Mouse (Mus musculus) cerebellum, adult 9-11 months (tissue): Measurements from ENCODE around the gene Lrr1.
A peak's percentile ranks its signal among the peaks of the same experiment; 100 is the strongest.
"Not testable (repeated sequence)": the region's sequence is repeated elsewhere in the genome, so short reads cannot be mapped to it uniquely, and the experiment has no call there.

Source experiments
- DNase-seq: peaks from one replicate; pipeline ENCODE4 v3.0.0; 2022

Lrr1 gene

DNA sequence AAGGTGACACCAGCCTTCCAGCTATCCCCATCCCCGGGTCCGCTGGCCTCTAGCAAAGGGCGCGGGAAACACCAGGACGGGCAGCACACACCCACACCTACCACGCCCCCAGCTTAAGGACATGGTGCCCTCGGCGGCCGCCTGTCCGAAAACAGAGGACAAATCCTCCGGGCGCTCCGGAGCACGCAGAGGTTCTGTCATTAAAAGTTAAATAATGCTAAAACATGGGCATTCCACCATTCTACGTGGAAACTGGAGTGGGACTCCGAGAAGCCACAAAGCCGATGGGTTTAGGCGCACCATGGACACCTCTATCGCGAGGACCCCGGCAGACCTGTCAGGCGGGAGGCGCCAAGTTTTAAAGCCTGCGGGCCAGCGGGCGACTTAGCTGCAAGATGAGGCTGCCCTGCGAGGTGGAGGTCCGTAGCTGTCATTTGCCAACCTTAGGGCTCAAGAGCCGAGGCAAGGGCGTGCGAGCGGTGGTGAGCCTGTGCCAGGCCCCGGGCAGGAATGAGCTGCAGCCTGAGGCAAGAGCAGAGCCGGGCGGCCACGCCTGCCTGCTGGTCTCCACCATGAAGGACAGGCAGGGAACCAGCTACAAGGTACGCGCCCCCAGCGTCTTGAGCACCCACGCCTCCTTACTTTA is at the start of gene Lrr1:
Gene Lrr1 (plus strand): TSS at position 354 of the 646 bp plus-strand sequence.
- peak; percentile 86 for DNase-seq

DNA sequence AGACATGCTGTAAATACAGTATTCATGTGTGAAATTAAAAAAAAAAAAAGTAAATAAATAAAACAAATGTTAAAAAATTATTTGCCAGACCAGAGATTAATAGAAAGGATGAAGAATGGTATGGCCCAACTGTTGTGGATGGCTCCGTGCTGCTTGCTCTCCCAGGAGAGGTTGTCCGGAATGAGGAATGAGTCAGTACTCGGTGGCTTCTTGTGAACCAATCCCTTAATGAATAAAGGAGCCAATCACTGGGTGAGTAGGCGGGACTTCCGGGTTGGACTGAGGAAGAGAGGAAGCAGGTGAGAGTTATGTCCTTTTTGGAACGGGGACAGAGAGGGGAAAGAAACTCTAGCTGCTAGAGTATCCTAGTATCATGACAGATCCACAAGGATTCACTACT is 48.7 kb upstream of the Lrr1 start:
- no peak for DNase-seq

DNA sequence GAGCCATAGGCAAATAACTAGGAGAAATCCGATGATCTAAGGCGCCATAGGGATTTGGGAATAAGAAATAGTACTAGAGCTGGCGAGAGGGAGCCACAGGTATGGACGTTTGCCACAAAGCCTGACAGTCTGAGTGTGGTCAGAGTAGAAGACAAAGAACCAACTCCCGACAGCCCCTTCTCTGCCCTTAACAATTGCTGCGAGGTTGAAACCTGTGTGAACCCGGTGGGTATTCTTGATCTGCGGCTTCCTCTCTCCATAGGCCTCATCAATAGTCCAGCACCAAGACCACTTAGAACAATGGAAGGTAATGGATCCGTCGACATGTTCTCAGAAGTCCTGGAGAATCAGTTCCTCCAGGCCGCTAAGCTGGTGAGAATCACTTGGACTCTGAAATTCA is 45.8 kb upstream of the Lrr1 start:
- no peak for DNase-seq

DNA sequence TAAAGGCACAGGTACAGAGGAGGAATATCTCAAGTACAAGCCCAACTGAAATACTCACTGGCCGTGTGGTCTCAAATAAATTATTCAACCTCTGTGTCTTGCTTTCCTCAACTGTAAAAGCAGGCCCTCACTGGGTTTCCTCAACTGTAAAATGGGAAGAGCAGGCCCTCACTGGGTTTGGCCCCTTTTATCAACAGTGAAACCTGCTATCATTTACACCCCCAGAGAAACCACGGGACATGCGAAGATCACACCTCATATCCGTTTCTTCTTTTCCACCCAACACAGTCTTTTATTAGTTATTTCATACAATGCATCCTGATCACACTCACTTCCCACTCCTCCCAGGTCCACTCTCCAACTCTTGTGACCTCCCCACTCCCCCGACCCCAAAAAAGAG is 43.5 kb upstream of the Lrr1 start:
- DNase-seq = no peak

DNA sequence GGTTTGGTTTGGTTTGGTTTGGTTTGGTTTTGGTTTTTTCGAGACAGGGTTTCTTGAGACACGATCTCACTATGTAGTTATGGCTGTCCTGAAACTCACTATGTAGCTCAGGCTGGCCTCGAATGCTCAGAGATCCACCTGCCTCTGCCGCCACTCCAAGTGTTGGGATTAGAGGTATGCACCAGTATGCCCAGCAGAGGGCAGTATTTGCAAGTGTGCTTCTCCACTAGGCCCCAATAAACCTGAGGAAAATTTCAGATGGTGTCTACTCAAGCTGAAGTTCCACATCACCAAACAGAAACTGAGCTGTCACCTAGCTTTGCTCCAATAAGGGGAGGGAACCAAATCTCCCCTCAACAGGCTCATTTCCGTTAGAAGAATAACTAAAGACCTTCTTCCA is 41.4 kb upstream of the Lrr1 start:
- no peak for DNase-seq

DNA sequence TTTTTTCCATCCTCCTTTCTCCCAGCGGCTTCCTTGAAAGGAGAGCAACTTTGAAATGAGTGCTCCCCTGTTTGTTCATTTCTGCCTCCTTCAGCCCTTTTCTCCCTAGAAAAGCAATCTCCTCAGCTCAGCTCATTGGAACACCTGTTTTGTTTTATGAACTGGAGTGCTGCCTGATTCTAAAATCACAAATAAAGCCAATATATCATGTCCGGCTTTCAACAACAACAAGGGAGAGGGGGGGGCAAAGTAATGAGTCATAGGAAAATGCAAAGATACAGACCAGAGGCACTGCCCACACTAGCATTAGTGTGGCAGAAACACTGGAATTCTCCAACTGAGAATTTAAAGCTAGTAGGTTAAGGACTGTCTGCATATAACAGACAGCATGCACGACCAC is 41.0 kb upstream of the Lrr1 start:
- no peak for DNase-seq

DNA sequence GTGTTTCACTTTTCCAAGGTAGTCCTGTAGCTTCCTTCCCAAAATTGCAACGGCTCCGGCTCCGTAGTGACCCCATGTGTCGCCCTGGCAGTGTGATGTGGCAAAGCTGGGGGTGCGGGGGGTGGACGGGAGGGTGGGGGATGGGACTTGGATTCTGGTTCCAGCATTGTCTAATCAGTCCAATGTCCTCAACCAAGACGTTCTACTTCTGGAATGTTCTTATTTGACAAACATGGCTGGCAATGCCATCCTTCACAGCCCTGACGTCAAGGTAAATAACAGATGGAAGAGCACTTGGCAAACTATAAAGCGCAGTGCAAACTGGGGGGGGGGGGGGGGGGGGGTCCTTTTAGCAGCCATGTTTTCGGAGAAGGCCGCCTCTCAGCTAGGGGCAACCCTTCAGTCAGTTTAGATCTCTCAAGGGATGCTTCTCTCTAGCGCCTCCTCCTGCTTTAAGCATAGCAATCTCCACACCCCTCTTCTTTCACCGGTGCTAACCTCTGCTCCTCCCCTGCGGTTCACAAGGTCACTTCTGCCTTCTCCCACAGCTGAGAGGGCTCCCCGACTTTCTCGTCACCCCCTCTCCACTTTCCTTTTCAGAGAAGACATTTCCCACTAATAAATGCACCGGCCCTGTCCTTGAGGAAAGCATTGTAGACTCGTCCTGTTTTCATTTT is 38.8 kb upstream of the Lrr1 start:
- DNase-seq = no peak

DNA sequence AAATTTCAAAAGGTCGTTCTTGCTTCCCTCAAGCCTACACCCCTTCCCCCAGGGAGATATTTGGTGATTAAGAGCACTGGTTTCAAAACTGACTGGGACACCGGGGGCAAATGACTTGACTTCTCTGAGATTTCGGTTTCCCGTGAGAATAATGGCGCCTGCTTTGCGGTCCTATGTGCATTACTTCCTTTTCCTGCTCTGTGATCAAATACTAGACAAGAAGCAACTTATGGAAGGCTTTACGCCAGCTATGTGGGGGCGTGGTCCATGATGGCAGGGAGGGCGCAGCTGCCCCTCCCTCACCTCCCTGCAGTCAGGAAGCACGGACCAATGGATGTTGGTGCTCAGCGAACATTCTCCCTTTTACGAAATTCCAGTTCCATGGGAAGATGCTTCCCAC is 38.1 kb upstream of the Lrr1 start:
- no peak for DNase-seq

DNA sequence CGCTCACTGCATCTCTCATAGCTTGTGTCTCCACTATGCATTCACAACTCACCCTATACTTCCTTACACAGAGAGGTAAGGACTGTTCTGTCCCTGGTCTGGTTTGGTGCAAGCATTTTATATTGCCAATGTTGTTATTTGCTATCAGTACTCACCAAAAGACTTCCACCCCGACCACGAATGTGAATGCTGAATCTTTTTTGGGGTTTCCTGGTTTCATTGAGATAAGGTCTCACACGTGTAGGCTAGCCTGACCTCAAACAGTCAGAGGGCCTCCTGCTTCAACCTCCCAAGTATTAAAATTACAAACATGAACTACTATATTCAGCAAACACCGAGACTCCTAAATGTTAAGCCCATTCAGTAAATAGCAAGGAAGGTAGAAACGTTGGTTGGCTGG is 37.3 kb upstream of the Lrr1 start:
- DNase-seq = no peak

DNA sequence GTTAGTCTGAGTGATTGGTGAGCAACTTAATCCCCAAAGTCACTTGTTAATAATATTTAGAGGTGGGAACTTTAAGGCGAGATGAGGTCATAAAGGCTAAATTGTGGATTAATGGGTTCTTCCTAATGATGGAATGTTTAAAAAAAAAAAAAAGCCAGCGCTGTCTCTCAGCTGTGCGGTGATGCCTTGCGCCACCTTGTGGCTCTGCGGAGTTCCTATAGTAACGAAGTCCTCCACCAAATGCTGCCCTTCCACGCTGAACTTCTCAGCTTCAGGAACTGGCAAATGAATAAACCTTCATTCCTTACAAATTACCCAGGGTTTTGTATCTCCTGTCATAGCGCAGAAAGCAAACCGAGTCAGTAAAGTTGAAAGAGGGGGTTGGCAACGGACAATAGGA is 36.6 kb upstream of the Lrr1 start:
- DNase-seq = no peak

DNA sequence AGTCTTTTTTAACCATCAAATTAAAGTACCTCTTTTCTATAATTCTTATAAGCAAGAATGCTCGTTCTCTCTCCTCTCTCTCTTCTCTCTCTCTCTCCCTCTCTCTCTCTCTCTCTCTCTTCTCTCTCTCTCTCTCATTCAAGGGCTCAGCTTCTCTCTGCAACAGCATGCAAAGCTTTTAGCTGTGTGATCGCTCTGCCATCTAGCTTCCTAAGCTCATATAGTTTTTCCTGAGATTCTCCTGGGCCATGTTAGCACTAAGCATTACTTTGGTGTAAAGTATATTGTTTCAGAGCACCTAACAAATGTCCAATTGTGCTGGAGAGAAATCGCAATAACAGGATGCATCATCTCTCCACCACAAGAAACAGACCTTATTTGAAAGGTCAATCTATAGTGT is 29.4 kb upstream of the Lrr1 start:
- no peak for DNase-seq

DNA sequence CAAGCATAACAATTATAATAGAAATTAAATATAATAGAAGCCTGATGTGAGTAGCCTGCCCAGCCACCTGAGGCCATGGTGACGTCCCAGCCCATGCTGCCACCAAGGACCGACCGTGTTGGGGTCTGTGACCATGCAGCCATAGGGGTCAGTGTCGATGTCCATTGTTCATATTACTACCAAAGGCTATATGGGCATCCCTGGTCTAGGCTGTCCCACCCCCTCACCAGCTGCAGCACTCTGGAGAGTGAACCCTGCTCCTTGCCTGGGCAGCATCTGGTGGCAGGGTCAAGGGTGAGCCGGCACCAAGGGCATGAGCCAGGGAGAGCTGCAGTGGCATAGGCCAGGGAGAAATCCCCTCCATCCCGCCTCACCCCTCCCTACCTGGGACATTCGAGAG is 28.8 kb upstream of the Lrr1 start:
- no peak for DNase-seq

DNA sequence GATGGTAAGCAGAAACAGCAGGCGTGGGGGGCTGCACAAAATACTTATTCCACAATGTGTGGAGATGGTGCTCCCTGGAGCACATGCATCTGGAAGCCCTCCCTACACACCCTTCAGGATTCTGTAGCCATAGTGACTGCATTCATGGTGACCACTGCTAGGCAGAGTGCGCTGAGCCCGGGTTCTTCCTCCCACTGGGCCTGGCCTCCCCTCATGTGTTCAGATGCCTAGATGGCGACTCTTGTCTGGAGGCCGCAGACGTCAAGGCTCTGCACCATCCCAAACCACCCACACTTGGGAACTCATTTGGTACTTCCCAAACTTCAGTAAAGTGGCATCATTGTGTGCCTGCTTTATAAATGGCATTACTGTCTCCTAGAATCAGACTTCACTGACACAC is 25.2 kb upstream of the Lrr1 start:
- no peak for DNase-seq

DNA sequence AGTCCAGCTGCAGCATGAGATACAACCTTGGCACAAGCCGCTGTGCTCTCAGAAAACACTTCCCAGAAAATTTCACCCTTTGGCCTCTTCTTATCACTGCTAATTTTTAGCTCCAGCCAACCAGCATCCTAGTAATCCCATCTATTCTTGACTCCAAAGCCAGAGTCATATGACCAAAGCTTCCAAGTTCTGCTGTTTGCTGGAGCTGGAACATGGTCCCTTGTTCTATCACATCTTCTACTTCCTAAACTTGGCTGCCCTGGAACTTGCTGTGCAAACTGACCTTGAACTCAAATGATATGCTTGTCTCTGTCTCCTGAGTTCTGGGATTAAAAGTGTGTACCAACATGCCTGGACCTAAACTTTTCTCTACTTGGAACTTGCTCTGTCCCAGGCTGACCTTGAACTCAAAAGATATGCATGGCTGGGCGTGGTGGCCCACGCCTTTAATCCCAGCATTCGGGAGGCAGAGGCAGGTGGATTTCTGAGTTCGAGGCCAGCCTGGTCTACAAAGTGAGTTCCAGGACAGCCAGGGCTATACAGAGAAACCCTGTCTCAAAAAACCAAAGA is 21.4 kb upstream of the Lrr1 start:
- DNase-seq = no peak

DNA sequence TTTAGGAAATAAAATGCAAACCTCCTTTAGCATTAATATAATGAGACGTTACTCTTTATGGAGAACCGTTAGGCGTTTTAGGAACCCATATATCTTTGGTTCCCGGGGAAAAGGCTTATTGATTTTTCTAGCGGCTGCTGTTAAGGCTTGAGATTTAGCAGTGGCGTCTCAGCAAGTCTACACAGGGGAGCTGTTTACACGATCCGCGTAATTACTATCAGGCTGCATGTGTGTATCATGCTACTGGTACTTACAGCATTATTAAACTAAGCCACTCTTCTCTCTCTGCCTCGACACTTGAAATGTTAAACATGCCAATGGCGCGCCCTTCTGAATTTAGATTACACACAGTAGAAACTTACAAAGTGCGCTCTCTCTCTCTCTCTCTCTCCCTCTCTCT is 18.6 kb upstream of the Lrr1 start:
- DNase-seq = no peak

DNA sequence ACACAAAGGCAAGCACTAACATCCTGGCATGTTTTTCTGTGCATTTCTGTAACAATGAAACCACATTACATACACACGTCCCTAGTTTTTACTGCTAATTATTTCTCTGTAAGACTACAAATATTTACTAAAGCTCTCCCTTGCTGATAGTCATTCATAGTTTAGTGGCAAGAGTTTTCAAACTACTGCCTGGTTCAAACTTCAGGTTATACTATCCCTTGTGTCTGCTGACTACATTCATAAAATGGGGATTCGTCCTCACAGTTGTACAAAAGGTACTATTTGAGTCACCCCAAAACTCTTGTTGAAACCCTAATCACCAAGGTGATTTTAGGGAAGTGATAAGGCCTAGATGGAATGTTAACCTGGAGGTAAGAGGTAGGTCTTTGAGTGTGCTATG is 12.7 kb upstream of the Lrr1 start:
- no peak for DNase-seq

DNA sequence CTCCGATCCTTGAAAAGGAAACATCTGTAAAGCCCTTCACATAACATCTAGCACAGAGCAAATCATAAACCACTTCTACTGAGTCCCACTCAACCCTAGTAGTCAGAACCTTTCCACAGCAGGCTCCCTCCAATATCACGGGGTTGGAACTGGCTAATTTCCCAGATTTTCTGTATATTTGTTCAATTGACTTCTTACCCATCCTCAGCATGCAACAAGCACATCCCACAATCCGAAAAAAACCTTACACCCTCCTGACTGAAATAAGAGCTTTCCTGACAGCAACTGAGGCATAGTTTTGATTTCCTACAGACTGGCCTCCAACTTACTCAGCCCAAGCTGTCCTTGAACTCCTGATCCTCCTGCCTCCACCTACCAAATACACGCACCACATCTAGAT is 12.2 kb upstream of the Lrr1 start:
- no peak for DNase-seq

DNA sequence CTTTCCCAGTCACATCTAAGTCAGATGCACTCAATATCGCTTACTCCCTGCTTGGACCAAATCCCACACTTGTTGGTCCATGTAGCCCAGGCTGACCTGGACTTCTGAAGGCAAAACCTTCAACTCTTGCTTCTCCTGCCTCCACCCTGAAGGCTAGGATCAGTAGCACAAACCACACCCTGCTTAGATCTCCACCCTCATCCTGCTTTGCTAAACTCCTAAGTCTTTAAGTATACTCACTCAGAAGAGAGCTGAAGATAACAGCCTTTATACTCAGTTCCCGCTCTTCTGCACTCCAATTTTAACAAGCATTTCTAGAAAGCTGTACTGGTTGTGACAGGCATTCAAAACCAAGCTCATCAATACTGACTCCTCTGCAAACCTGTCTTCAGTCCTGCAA is 11.5 kb upstream of the Lrr1 start:
- no peak for DNase-seq

DNA sequence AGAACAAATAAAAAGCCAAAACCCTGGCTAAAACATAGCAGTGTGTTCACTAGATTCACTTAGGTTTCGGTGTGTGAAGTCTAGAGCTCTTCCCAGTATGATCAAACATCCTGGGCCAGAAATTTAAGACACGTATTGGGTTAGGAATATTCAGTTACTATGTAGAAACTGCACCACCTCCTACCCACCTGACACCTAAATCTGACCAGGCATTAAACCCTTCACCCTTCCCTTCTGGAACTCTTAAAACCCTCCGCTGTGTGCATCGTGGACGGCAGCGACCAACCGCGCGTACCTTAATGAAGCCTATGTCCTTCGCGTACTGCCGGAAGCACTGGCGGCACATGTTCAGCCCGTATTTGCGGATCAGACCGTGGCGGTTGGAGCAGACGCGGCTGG is 10.2 kb upstream of the Lrr1 start:
- no peak for DNase-seq

DNA sequence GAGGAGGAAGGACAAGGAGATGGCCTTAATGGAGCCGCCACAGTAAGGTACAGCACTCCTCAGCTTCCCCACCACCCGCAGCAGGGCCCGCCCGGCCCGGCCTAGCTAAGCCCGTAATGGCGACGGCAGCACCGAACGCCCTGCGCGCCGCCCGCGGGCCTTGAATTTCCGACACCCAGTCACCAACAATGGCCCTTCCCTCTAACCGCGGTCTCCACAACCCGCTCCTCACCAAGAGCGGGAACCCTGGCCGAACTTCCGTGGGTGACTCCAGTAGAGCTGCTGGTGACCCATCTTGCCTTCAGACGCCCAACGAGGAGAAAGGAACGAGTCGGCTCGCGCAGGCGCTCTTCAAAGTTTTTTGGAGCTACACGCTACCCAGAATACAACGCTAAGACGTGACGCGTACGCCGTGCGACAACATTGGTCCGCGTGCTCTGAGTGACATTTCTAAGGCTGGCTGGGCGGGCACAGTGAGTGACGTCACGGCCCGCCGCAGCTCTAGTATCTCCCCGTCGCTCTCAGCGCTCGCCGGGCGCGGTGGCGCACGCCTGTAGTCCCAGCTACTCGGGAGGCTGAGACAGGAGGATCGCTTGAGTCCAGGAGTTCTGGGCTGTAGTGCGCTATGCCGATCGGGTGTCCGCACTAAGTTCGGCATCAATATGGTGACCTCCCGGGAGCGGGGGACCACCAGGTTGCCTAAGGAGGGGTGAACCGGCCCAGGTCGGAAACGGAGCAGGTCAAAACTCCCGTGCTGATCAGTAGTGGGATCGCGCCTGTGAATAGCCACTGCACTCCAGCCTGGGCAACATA is 9.6 kb upstream of the Lrr1 start, which contains the start of gene Rps29:
Gene Rps29 (minus strand): TSS at position 422 of the 813 bp plus-strand sequence.
- peak; percentile 99 for DNase-seq

DNA sequence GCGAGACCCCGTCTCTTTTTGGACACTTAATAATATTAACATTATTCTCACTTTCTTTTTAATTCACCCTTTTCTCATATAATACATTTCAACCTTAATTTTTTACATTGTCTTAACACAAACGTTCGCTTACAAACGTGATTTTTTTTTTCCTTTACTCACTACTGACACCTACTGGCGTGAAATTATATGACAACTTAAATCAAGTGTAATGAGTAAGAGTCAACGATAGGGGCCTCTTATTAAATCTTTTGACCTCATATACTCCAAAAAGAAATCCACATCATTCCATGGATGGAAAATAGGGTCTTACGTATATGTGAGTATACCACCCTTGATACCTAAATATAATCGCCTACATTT is 9.1 kb upstream of the Lrr1 start:
- no peak for DNase-seq

DNA sequence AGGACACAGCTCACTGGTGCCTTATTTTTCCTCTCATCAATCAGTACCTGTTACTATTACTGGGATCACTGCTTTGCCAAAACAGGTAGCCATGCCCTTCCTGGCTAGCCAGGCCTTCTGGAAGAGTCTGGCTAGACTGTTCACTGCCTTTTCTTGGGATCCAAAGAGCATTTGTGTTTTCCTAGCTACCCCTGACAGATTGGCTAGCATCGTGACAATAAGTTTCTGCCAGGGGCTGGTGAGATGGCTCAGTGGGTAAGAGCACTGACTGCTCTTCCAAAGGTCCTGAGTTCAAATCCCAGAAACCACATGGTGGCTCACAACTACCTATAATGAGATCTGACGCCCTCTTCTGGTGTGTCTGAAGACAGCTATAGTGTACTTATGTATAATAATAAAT is 7.9 kb upstream of the Lrr1 start:
- peak; percentile 34 for DNase-seq

DNA sequence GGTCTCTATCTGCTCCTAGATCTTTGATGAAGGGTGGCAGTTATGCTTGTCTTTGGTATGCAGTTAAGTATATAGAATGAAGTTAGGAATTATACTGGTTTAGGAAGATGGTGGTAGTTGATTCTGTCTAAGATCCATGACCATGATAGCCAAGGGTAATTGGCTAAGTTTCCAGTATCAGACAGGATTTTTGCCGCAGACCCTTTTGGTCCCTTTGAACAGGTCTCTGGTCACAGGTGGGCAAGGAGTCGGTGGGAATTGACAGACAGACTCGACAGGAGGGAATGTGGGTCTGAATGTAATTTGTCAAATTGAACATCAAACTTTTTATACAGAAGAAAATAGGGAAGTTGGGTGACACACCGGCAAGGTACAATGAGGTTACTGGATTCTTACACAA is 5.0 kb upstream of the Lrr1 start:
- DNase-seq = not testable (repeated sequence)

DNA sequence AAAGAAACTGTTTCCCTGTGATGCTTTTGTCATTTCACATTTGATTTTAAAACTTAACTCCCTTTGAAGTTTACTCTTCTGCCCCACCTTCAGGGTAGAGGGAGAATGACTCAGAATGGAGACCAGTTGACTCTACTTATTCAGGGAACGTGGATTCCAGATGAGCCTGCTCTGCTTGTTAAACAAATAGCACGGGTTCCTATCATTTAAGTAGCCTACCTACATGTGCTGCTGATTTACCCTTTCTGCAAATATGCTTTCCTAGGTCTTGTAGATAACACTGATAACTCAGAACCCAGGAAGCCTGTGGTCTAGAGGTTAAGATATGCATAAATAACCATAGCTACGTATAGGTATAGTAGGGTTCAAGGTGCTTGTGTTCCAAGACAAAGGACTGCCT is 3.7 kb upstream of the Lrr1 start:
- DNase-seq = no peak
